Mouse (Mus musculus): ENCODE results near the gene Hmces.

DNA sequence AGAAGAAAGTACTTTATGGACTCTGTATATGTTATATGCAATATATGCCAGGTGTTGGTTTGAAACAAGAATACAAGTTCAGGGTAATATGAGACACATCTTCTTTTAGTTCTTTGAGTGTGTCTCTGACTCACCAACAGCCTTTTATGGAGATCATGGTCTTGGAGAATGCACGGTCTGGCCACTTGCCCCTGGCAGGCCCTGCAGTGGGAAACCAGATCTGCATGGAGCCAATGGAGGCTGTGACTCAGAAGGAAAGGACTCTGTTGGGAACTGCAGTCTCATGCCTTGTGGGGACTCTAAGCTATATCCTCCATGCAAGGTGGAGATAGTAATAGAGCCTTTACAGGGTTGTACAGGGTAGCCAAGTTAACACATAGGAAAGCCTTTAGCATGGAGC lies 38.7 kb upstream of the Hmces start:
- no peak for TF ChIP-seq CTCF (IDR thresholded peaks at IDR 0.05; ENCODE audit: borderline replicate concordance, insufficient read depth, low read depth, low read length)
- TF ChIP-seq POLR2A (IDR thresholded peaks at IDR 0.05; ENCODE audit: borderline replicate concordance, insufficient read depth, low read length): no peak
